Mouse (Mus musculus) ES-E14 (cell line): ENCODE measurements around the gene Aldh1l1. TPM values are rescaled to one million over a fixed set of nuclear protein-coding genes. Genes with fewer than 3 reads are reported as not detected.

Source experiments
- DNase-seq: peaks from one replicate; pipeline ENCODE4 v3.0.0-alpha.2; 2013; ENCODE audit warnings: low read depth, low spot score
- H3K27ac ChIP-seq: 2 replicates; pipeline ENCODE4 v1.5.1; 2012; ENCODE audit warnings: low read depth, mild to moderate bottlenecking, low read length, moderate library complexity, mixed read lengths; ENCODE audit not compliant: poor library complexity, insufficient read depth, severe bottlenecking
- H3K36me3 ChIP-seq: 2 replicates; pipeline ENCODE4 v1.6.1; 2012; ENCODE audit warnings: mild to moderate bottlenecking, low read length, moderate library complexity, mixed read lengths; ENCODE audit not compliant: control insufficient read depth, poor library complexity, insufficient read depth, severe bottlenecking
- H3K4me1 ChIP-seq, 2 experiments: fragments of 150-350 bp in 1 of 2; sonication (generic) in 1 of 2; 2 replicates each; pipeline ENCODE4 v1.6.1; 2012; ENCODE audit warnings: low read length in 2 of 2, mild to moderate bottlenecking in 1 of 2, mixed read lengths in 1 of 2; ENCODE audit not compliant: control insufficient read depth in 2 of 2, insufficient read depth in 2 of 2, poor library complexity in 1 of 2
- H3K4me3 ChIP-seq, 2 experiments: fragments of 150-350 bp in 1 of 2; sonication (generic) in 1 of 2; 2 replicates each; pipeline ENCODE4 v1.5.1; 2012; ENCODE audit warnings: low read length in 2 of 2, low read depth in 1 of 2, mild to moderate bottlenecking in 1 of 2, mixed read lengths in 1 of 2; ENCODE audit not compliant: insufficient read depth in 1 of 2, poor library complexity in 1 of 2, severe bottlenecking in 1 of 2
- H3K9ac ChIP-seq: 2 replicates; pipeline ENCODE4 v1.6.1; 2012; ENCODE audit warnings: low read depth, mild to moderate bottlenecking, low read length, mixed read lengths; ENCODE audit not compliant: poor library complexity, insufficient read depth, severe bottlenecking
- H3K9me3 ChIP-seq: fragments of 150-350 bp; sonication (generic); 2 replicates; pipeline ENCODE4 v1.6.1; 2012; ENCODE audit warnings: low read depth, mild to moderate bottlenecking, low read length; ENCODE audit not compliant: control insufficient read depth, insufficient read depth
- CHD2 ChIP-seq: IDR thresholded peaks from 2 replicates; pipeline ENCODE4 v1.6.1; 2014; ENCODE audit warnings: mild to moderate bottlenecking, low read depth, low read length, inconsistent platforms
- HCFC1 ChIP-seq: IDR thresholded peaks from 2 replicates; pipeline ENCODE4 v1.6.1; 2012; ENCODE audit warnings: low read length, inconsistent platforms, borderline replicate concordance; ENCODE audit not compliant: insufficient read depth
- MAFK ChIP-seq: IDR thresholded peaks from 2 replicates; pipeline ENCODE4 v1.6.1; 2014; ENCODE audit warnings: mild to moderate bottlenecking, low read depth, low read length, inconsistent platforms; ENCODE audit not compliant: insufficient read depth
- ZC3H11A ChIP-seq: IDR thresholded peaks from 2 replicates; pipeline ENCODE4 v1.6.1; 2012; ENCODE audit warnings: low read depth, mild to moderate bottlenecking, inconsistent platforms, low read length, borderline replicate concordance
- ZNF384 ChIP-seq: IDR thresholded peaks from 2 replicates; pipeline ENCODE4 v1.6.1; 2012; ENCODE audit warnings: low read depth, low read length, inconsistent platforms
- in situ Hi-C, 2 experiments: fragments of 600-800 bp; cut with MboI; formaldehyde crosslinking; loops; one replicate each; pipeline ENCODE4 v1.15.1; 2025; ENCODE audit warnings: low sequenced_read_pairs in 2 of 2, inconsistent platforms in 1 of 2; ENCODE audit not compliant: unreplicated experiment in 2 of 2
- total RNA-seq: library from RNA; depleted of rRNA; stranded (reverse); fragments of 300-350 nt; gene quantifications from 2 replicates; pipeline ENCODE4 v1.2.3, GENCODE M21; 2012

The Aldh1l1 gene
- total RNA-seq, 1 experiment: 3.9 TPM

DNA sequence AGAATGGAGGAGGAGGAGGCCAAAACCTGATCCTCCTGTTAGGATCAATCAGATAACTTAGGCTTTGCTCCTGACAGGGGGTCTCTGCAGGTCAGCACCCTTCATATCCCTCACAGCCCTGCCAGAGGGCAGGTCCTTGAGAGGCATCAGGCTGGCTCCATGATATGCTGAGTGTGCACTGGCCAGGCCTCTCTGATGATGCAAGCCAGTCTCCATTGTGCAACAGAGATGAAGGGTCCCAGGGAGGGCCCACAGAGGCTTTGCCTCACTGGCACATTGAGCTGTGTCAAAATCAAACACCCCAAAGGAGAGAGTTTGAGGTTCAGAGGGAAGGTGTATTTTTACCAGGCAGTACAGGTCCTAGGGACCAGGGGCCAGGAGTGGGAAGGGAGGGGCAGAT is 28.1 kb downstream of the Aldh1l1 start:
- Histone ChIP-seq H3K9me3 (no peaks in the 10 kb centered on the region), H3K4me3 (no peak overlapping the region), H3K9ac (no peak overlapping the region; the same call in 1 of the 2 replicates), H3K27ac (no peak overlapping the region), H3K36me3 (no peaks in the 10 kb centered on the region), H3K4me1 (peaks cover 4 to 18% of the 10 kb centered on the region in 2 experiments; a peak in 3 of 4 replicates)
- in situ Hi-C loops: no loop called here
- TF ChIP-seq ZC3H11A (no peak), ZNF384 (no peak), MAFK (no peak), HCFC1 (no peak), CHD2 (no peak)
- no peak for DNase-seq

DNA sequence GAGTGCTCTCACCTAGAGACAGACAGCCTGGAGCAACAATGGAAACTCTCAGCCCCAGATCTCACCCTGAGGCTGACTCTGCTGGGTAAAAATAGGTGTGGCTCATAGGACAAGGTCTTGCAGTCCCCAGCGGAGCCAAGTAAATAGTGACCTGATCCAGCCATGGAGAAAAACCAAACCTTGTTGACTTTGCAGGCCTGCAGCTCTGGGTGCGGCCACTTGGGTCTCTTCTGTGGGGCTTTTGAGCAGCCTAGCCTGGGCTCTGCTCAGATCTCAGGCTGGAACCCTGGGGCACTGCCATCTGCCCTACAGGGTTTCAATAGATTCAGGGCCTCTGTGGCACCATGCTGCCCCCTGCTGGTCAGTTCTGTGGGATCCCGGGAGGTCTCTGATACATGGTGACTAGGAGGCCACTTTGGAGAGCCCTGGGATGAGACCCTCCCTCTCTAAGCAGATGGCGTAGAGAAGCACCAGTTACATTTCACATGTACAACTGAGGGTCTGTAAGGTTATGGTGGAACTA is 28.7 kb downstream of the Aldh1l1 start:
- peak overlapping the region; percentile 11; the same call in 1 of the 2 replicates for H3K9ac ChIP-seq
- no peaks in the 10 kb centered on the region for H3K36me3 ChIP-seq
- H3K9me3 ChIP-seq: no peaks in the 10 kb centered on the region
- in situ Hi-C loops: no loop called here
- H3K27ac ChIP-seq: no peak overlapping the region
- no peak overlapping the region for H3K4me3 ChIP-seq
- TF ChIP-seq HCFC1 (peak; percentile 28; the same call in 1 of the 2 replicates), MAFK (no peak), CHD2 (no peak), ZC3H11A (peak; percentile 91), ZNF384 (no peak)
- peak; percentile 91 for DNase-seq
- H3K4me1 ChIP-seq: peaks cover 4 to 18% of the 10 kb centered on the region in 2 experiments; a peak in 3 of 4 replicates

DNA sequence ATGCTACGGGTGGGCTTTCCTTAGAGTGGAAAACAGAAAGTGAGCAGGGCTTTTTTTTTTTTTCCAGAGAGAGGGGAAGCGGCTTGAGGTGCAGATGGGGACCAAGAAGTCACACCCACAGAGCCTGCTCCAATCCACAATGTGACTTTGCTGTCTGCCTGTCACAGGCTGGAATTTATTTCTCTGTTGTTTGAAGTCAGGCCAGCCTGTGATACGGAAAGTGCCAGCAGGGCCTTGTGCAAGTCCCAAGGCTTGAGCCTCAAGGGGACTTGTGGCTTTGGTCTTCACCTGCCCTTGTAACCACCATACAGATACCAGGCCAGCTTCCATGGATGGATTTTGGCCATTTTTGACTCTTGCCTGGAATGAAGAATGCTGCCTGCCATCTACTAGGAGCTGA is 32.7 kb downstream of the Aldh1l1 start:
- Histone ChIP-seq H3K27ac (no peak overlapping the region), H3K9me3 (no peaks in the 10 kb centered on the region), H3K4me3 (no peak overlapping the region), H3K9ac (no peak overlapping the region), H3K36me3 (no peaks in the 10 kb centered on the region), H3K4me1 (peaks cover 2 to 9% of the 10 kb centered on the region in 2 experiments; a peak in 3 of 4 replicates)
- in situ Hi-C loops: no loop called here
- no peak for TF ChIP-seq MAFK
- no peak for TF ChIP-seq HCFC1
- TF ChIP-seq CHD2: no peak
- TF ChIP-seq ZNF384: no peak
- no peak for TF ChIP-seq ZC3H11A
- no peak for DNase-seq

DNA sequence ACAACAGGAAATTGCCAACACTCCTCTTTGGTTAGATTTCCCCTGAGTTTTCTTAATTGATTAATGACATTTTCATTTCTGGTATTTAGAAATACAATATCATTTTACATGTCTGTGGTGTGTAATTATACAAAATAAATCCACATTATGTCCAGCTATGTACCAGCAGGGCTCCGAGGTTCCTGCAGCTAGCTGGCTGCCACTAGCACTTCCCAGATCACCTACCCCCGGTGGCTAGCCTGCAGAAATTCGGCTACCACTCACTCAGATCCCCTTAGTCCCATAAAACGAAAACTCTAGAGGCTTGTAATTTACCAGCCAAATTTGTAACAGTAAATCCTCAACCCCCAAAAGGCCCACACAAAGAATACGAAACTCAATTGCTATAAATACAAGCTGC is 33.1 kb downstream of the Aldh1l1 start:
- Histone ChIP-seq H3K27ac (no peak overlapping the region), H3K9ac (no peak overlapping the region), H3K9me3 (no peaks in the 10 kb centered on the region), H3K36me3 (no peaks in the 10 kb centered on the region), H3K4me3 (no peak overlapping the region), H3K4me1 (peaks cover 0 to 6% of the 10 kb centered on the region in 2 experiments; a peak in 2 of 4 replicates)
- TF ChIP-seq ZNF384: no peak
- TF ChIP-seq HCFC1: no peak
- no peak for TF ChIP-seq MAFK
- TF ChIP-seq CHD2: no peak
- TF ChIP-seq ZC3H11A: no peak
- DNase-seq: no peak
- in situ Hi-C loops: no loop called here

DNA sequence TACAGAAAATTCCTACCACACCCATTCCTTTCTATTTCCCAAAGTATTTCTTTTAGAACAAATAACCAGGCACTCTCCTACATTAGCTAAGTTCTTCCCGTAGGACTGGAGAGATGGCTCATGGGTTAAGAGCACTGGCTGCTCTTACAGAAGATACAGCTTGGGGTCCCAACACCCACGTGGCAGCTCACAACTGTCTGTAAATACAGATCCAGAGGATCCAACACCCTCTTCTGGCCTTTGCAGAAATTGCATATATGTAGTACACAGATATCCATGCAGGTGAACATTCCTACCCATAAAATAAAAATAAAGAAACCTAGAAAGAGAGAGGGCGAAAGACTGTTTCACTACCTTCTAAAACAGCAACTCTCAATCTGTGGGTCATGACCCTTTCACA is 40.2 kb downstream of the Aldh1l1 start:
- peaks cover 0 to 7% of the 10 kb centered on the region in 2 experiments; a peak in 1 of 4 replicates for H3K4me1 ChIP-seq
- no peaks in the 10 kb centered on the region for H3K9me3 ChIP-seq
- H3K9ac ChIP-seq: no peak overlapping the region
- H3K36me3 ChIP-seq: no peaks in the 10 kb centered on the region
- DNase-seq: no peak
- H3K4me3 ChIP-seq: no peak overlapping the region
- no peak overlapping the region for H3K27ac ChIP-seq
- in situ Hi-C loops: loop anchor here in 1 of 2 experiments (25.0 kb wide), 1 partner anchor 839 kb away; no protein-coding TSS in a partner anchor
- TF ChIP-seq MAFK (no peak), HCFC1 (no peak), ZC3H11A (no peak), ZNF384 (no peak), CHD2 (no peak)
